Mouse (Mus musculus) erythroblast, adult 5-6 weeks (primary cell): ENCODE results near the gene C1ql4. TPM values are rescaled to one million over a fixed set of nuclear protein-coding genes. Genes with fewer than 3 reads are reported as not detected.

Experiments
- ATAC-seq: replicated peaks from 2 replicates; pipeline ENCODE4 v1.8.0; 2016; ENCODE audit warnings: moderate number of reproducible peaks, mild to moderate bottlenecking, moderate TSS enrichment, inconsistent platforms; ENCODE audit not compliant: poor library complexity, low FRiP score, severe bottlenecking
- total RNA-seq, 2 experiments: library from RNA; stranded (forward) in 1 of 2; stranded (reverse) in 1 of 2; fragments of 150-400 nt in 1 of 2; fragments of 200-764, 138-1000 nt in 1 of 2; gene quantifications; 2 replicates each; pipeline versions ENCODE4 v1.2.3 to v1.2.4; 2015 to 2017; ENCODE audit warnings: low replicate concordance in 2 of 2

The C1ql4 gene
- total RNA-seq, 2 experiments from 2014 or later = not detected

DNA sequence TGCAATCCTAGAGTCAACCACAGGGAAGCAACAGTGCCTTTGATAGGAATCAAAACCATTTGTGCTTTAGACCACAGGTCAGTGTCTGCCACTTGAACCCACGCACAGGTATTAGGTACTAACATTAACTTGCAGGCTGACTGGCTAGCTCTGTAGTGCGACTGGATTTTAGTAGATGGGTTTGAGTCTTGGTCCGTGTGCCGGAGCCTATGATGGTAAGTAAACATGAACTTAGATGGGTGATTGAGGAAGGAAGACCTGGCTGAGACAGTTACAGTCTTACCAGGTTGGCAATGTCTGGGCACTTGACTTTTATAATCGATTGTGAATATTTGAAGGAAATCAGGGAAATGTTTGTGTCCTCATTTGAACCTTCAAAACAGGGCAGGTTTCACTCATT lies 48.8 kb downstream of the C1ql4 start:
- ATAC-seq = no peak

DNA sequence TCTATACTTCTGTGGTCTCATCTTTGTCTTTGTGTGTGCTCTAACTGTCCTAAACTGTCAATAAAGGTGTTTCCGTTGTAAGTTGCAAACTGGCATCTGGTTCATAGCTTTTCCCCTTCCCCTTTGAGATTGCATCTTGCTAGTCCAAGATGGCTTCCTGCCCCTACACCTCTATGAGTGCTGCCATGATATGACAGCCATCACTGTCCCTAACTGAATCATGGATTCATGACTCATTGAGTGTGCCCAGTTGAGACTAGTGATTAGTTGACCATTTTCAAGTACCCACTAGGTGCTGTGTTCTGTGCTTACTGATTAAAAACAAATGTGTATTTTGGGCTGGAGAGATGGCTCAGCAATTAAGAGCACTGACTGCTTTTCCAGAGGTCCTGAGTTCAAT lies 49.6 kb downstream of the C1ql4 start:
- ATAC-seq = no peak

DNA sequence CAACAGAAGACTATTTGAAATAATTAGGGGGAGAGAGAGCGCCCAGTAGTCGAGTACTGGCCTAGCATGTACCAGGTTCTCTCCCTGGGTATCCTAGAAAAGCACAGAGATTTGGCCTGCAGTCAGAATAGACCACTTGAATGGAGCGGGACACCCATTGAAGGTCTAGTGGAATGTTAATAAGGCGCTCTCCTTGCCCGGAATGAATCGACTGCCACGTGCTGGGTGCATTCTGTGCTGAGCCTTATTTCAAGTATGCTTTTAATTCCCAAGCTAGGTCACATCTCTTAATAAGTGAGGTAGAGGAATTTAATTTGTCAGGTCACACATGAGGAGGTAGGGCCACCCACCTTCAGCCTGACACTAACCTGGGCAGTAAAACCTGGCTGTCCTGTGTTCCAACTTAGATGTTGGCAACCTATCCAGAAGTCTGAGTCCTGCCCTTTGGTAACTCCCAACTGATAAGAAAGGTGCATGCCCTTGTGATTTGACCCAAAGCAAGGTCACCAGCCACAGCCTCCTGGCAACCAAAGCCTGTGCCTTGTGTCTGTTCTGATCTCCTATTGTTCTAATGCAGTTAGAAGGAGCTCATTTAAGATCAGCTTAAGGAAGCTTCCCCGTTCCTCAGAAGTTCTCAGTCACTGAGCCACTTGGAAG lies 51.2 kb downstream of the C1ql4 start:
- no peak for ATAC-seq

DNA sequence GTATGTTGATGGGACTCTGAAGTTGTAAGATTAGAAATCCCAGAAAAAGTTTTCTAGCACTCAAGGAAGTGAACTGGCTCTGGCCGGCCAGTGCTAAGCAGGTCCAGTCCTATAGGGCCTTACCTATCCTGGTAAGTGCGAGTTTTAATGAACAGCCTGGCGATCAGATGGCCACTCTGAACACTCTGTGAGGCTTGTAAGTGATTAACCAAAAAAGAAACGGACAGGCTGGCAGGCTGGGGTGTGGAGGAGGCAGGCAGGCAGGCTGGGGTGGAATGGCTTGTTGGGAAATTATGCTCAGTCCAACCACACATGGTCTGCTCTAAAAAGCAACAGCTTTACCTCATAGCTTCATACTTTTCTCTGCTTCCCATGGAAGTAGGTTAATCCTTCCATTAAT lies 52.2 kb downstream of the C1ql4 start:
- ATAC-seq = no peak

Other genes starting within 250 kb of the C1ql4 start
- 23.0 and 28.1 TPM in 2 replicates for gene Kmt2d, start 216.6 kb downstream of the C1ql4 start, total RNA-seq (2015; ENCODE audit: low replicate concordance)
- gene Kmt2d, start 216.6 kb downstream of the C1ql4 start, total RNA-seq (2017; ENCODE audit: low replicate concordance) = 27.9 and 31.8 TPM in 2 replicates
- 2.1 TPM in 1 of 2 replicates, not detected in the other for gene Rhebl1, start 193.3 kb downstream of the C1ql4 start, total RNA-seq (2015; ENCODE audit: low replicate concordance)
- 0.98 and 1.8 TPM in 2 replicates for gene Rhebl1, start 193.3 kb downstream of the C1ql4 start, total RNA-seq (2017; ENCODE audit: low replicate concordance)
- gene Dhh, start 189.3 kb downstream of the C1ql4 start, total RNA-seq (2015; ENCODE audit: low replicate concordance) = not detected in 2 replicates
- gene Dhh, start 189.3 kb downstream of the C1ql4 start, total RNA-seq (2017; ENCODE audit: low replicate concordance) = not detected in 2 replicates
- gene Lmbr1l, start 169.6 kb downstream of the C1ql4 start, total RNA-seq (2015; ENCODE audit: low replicate concordance) = 2.3 and 3.3 TPM in 2 replicates
- gene Lmbr1l, start 169.6 kb downstream of the C1ql4 start, total RNA-seq (2017; ENCODE audit: low replicate concordance) = 10.6 and 12.8 TPM in 2 replicates
- gene Tuba1b, start 153.3 kb downstream of the C1ql4 start, total RNA-seq (2015; ENCODE audit: low replicate concordance) = 804 and 902 TPM in 2 replicates
- 180 and 247 TPM in 2 replicates for gene Tuba1b, start 153.3 kb downstream of the C1ql4 start, total RNA-seq (2017; ENCODE audit: low replicate concordance)
- gene Gm49450, start 134.3 kb downstream of the C1ql4 start, total RNA-seq (2015; ENCODE audit: low replicate concordance) = not detected in 2 replicates
- 4.7 TPM in 1 of 2 replicates, not detected in the other for gene Gm49450, start 134.3 kb downstream of the C1ql4 start, total RNA-seq (2017; ENCODE audit: low replicate concordance)
- 15.3 and 19.6 TPM in 2 replicates for gene Tuba1a, start 134.1 kb downstream of the C1ql4 start, total RNA-seq (2015; ENCODE audit: low replicate concordance)
- 4.3 and 5.9 TPM in 2 replicates for gene Tuba1a, start 134.1 kb downstream of the C1ql4 start, total RNA-seq (2017; ENCODE audit: low replicate concordance)
- 73.8 and 96.1 TPM in 2 replicates for gene Tuba1c, start 57.9 kb downstream of the C1ql4 start, total RNA-seq (2015; ENCODE audit: low replicate concordance)
- gene Tuba1c, start 57.9 kb downstream of the C1ql4 start, total RNA-seq (2017; ENCODE audit: low replicate concordance) = 36.4 and 46.4 TPM in 2 replicates
- gene Prph, start 32.6 kb downstream of the C1ql4 start, total RNA-seq (2015; ENCODE audit: low replicate concordance) = not detected in 2 replicates
- gene Prph, start 32.6 kb downstream of the C1ql4 start, total RNA-seq (2017; ENCODE audit: low replicate concordance) = not detected in 2 replicates
- gene Troap, start 13.2 kb downstream of the C1ql4 start, total RNA-seq (2015; ENCODE audit: low replicate concordance) = 11.9 and 21.7 TPM in 2 replicates
- gene Troap, start 13.2 kb downstream of the C1ql4 start, total RNA-seq (2017; ENCODE audit: low replicate concordance) = 20.4 and 28.1 TPM in 2 replicates
- gene Dnajc22, start 5.4 kb upstream of the C1ql4 start, total RNA-seq (2015; ENCODE audit: low replicate concordance) = not detected in 2 replicates
- not detected in 2 replicates for gene Dnajc22, start 5.4 kb upstream of the C1ql4 start, total RNA-seq (2017; ENCODE audit: low replicate concordance)
- not detected in 2 replicates for gene Spats2, start 38.1 kb upstream of the C1ql4 start, total RNA-seq (2015; ENCODE audit: low replicate concordance)
- 2.6 TPM in 1 of 2 replicates, not detected in the other for gene Spats2, start 38.1 kb upstream of the C1ql4 start, total RNA-seq (2017; ENCODE audit: low replicate concordance)
- gene Kcnh3, start 137.0 kb upstream of the C1ql4 start, total RNA-seq (2015; ENCODE audit: low replicate concordance) = not detected in 2 replicates
- not detected in 2 replicates for gene Kcnh3, start 137.0 kb upstream of the C1ql4 start, total RNA-seq (2017; ENCODE audit: low replicate concordance)
- gene Mcrs1, start 164.1 kb upstream of the C1ql4 start, total RNA-seq (2015; ENCODE audit: low replicate concordance) = 13.8 and 14.2 TPM in 2 replicates
- gene Mcrs1, start 164.1 kb upstream of the C1ql4 start, total RNA-seq (2017; ENCODE audit: low replicate concordance) = 12.5 and 20.0 TPM in 2 replicates
- gene Prpf40b, start 207.3 kb upstream of the C1ql4 start, total RNA-seq (2015; ENCODE audit: low replicate concordance) = 2.3 TPM in 1 of 2 replicates, not detected in the other
- 1.4 and 2.0 TPM in 2 replicates for gene Prpf40b, start 207.3 kb upstream of the C1ql4 start, total RNA-seq (2017; ENCODE audit: low replicate concordance)
- 0.63 TPM in 1 of 2 replicates, not detected in the other for gene Fam186b, start 208.1 kb upstream of the C1ql4 start, total RNA-seq (2015; ENCODE audit: low replicate concordance)
- gene Fam186b, start 208.1 kb upstream of the C1ql4 start, total RNA-seq (2017; ENCODE audit: low replicate concordance) = not detected in 2 replicates